Mouse (Mus musculus) lung, postnatal 0 days (tissue): ENCODE data around the gene Mpig6b. TPM values are rescaled to one million over a fixed set of nuclear protein-coding genes. Genes with fewer than 3 reads are reported as not detected.

Experiments
- ATAC-seq: fragments of 200-750 bp; cut with Nextera tagmentation; 2 replicates; pipeline ENCODE4 v1.8.0; 2017; ENCODE audit warnings: moderate library complexity
- DNase-seq: peaks from one replicate; pipeline ENCODE4 v3.0.0-alpha.2; 2016; ENCODE audit warnings: low spot score
- H3K27ac ChIP-seq: fragments of 300-500 bp; sonication (generic); 2 replicates; pipeline ENCODE4 v1.5.1; 2014; ENCODE audit warnings: antibody characterized with exemption, mild to moderate bottlenecking, low read length, mixed read lengths
- H3K27me3 ChIP-seq: fragments of 300-500 bp; sonication (generic); replicated peaks from 2 replicates; pipeline ENCODE4 v1.6.1; 2014; ENCODE audit warnings: low read length, mixed read lengths; ENCODE audit not compliant: insufficient read depth
- H3K36me3 ChIP-seq: fragments of 300-500 bp; sonication (generic); 2 replicates; pipeline ENCODE4 v1.6.1; 2014; ENCODE audit warnings: low read length, mixed read lengths; ENCODE audit not compliant: insufficient read depth
- H3K4me1 ChIP-seq: fragments of 300-500 bp; sonication (generic); 2 replicates; pipeline ENCODE4 v1.6.1; 2014; ENCODE audit warnings: antibody characterized with exemption, low read depth, low read length, mixed read lengths; ENCODE audit not compliant: insufficient read depth
- H3K4me2 ChIP-seq: fragments of 300-500 bp; sonication (generic); replicated peaks from 2 replicates; pipeline ENCODE4 v1.6.1; 2014; ENCODE audit warnings: low read depth, mild to moderate bottlenecking, low read length, moderate library complexity, mixed read lengths
- H3K4me3 ChIP-seq: fragments of 300-500 bp; sonication (generic); 2 replicates; pipeline ENCODE4 v1.5.1; 2014; ENCODE audit warnings: low read depth, low read length
- H3K9ac ChIP-seq: fragments of 300-500 bp; sonication (generic); replicated peaks from 2 replicates; pipeline ENCODE4 v1.6.1; 2014; ENCODE audit warnings: low read depth, mild to moderate bottlenecking
- H3K9me3 ChIP-seq: fragments of 300-500 bp; sonication (generic); 2 replicates; pipeline ENCODE4 v1.6.1; 2016; ENCODE audit warnings: low read length, mixed read lengths
- CTCF ChIP-seq: IDR thresholded peaks from 2 replicates; pipeline ENCODE4 v1.5.1; 2016; ENCODE audit warnings: antibody characterized with exemption, mild to moderate bottlenecking
- EP300 ChIP-seq: IDR thresholded peaks from 2 replicates; pipeline ENCODE4 v1.6.1; 2016; ENCODE audit warnings: antibody characterized with exemption, mild to moderate bottlenecking, control low read depth
- WGBS: fragments of 180-500 bp; shearing (Covaris S2); extraction: QIAGEN DNeasy Blood & Tissue Kit; methylation state at CpG from one replicate; pipeline ENCODE4 v1.1.7; 2014; 5-methylcytosine and 5-hydroxymethylcytosine counted together
- polyA plus RNA-seq: library from polyadenylated mRNA; unstranded; fragments of >200 nt; fragmentation: Nextera tagmentation; extraction: Ambion mirVana; gene quantifications from 2 replicates; pipeline ENCODE4 v1.2.1, GENCODE M21; 2015

Mpig6b gene
- polyA plus RNA-seq, 1 experiment from 2014 or later: 2.3 TPM

DNA sequence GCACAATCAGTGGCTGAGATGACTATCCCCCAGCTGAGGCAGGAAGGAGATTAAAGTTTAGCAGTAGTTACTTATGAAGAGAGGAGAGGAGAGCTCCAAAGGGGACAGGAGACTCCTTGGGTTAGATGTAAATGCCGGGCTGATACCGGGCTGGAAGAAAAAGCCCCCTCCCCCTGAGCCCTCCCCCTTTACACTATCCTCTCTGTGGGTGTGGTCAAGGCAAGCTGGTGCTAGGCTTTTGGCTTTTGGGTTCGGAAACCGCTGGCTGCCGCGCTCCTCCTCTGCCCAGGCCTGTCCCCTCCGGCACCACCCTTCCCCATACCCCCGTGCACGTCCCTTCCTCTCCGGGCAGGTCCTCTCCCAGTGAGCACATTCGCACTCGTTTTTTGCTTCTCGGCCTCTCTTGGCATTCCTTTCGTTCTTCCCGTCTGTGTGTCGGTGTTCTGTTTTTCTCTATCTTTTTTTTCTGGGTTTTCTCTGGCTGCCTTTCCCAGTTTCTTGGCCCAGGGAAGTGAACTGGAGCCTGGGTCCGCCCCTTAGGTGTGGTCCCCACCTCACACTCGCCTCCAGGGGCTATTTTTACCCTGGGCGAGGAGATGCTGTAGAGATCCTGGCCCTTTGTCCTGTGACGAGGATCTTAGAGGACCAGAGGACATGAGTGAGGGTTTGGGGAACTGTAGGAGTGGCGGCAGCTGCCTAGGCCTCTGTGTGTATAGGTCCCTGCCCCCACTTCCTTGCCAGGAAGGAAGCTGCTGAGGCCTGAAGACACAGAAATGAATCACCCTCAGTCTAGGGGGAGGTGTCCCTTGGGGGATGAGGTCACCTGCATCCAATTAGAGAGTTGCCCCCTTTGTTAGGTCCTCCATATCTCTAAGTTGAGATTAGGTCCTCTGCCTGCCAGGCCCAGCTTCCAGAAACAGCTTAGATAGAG is 14.6 kb downstream of the Mpig6b start:
- ATAC-seq: peak; percentile 83
- WGBS: 2% methylated on average over 18 of the region's 21 CpGs
- H3K9me3 ChIP-seq: no peaks in the 10 kb centered on the region
- peak; percentile 96 for DNase-seq
- peak overlapping the region; percentile 81 for H3K9ac ChIP-seq
- peaks cover 33% of the 10 kb centered on the region; the same call in 1 of the 2 replicates for H3K36me3 ChIP-seq
- peaks cover 12% of the 10 kb centered on the region; the same call in 1 of the 2 replicates for H3K4me1 ChIP-seq
- TF ChIP-seq CTCF (no peak; the same call in 1 of the 2 replicates), EP300 (peak; percentile 81)
- H3K4me2 ChIP-seq: peak overlapping the region; percentile 83
- H3K27me3 ChIP-seq: no peaks in the 10 kb centered on the region
- peak overlapping the region; percentile 96 for H3K27ac ChIP-seq
- peak overlapping the region; percentile 65 for H3K4me3 ChIP-seq

DNA sequence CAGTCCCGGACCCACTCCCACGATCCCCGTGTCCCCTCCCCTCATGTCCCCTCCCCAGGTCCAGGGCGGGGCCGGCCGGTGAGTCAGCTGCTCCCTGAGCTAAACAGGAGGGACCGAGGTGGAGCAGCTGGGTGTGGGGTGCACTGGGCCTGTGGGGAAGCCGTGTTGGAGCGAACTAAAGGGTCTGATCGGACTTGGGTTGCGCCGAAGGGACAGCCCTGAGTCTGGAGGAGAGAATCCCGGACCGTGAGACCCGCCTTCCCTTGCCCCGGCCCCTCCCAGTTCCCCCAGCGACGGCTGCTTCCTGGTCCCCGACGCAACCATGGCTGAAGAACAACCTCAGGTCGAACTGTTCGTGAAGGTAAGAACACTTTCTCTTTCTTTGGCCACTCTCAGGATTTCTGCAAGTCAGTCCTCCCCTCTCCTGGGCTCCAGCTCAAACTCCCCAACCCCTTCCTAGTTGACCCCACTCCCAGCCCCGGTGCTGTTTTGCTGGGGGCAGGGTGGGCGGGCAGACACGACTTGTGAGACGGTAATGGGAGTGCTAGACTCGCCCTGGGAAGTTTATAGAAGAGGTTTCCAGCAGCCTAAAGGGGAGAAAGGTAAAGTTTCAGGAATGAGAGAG is 15.7 kb downstream of the Mpig6b start:
- peak overlapping the region; percentile 90 for H3K9ac ChIP-seq
- peak overlapping the region; percentile 65 for H3K4me3 ChIP-seq
- TF ChIP-seq EP300 (no peak), CTCF (no peak)
- peaks cover 13% of the 10 kb centered on the region; the same call in 1 of the 2 replicates for H3K4me1 ChIP-seq
- H3K36me3 ChIP-seq: peaks cover 24% of the 10 kb centered on the region; the same call in 1 of the 2 replicates
- peak; percentile 21 for ATAC-seq
- DNase-seq: peak; percentile 88
- H3K27ac ChIP-seq: peak overlapping the region; percentile 96
- H3K4me2 ChIP-seq: peak overlapping the region; percentile 83
- under 1% methylated on average over 25 of the region's 27 CpGs for WGBS
- H3K27me3 ChIP-seq: no peaks in the 10 kb centered on the region
- no peaks in the 10 kb centered on the region for H3K9me3 ChIP-seq

DNA sequence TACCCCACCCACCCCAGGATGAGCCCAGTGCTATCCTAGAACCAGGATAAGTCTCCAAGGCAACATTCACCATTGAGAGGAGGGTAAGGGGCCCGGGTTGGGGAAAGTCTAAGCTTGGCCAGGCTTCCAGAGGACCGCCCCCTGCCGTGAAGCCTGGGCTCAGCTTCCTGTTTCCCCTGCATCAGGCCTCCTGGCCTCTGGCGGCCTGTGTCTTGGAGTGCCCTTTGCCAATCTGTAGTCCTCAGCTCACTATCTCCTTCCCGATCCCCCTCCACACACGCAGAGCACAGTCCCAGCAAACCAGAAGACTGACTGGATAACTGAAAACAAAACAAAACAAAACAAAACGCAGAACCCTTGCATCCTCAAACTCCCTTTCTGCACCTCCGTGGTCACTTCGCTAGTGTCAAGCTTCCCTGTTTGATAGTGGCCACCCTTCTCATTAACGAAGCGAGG is 16.4 kb downstream of the Mpig6b start, which contains the start of gene Clic1:
Gene Clic1, plus strand, starts transcription at position 406 of the 456 bp plus-strand sequence.
- Histone ChIP-seq H3K36me3 (peaks cover 20% of the 10 kb centered on the region; the same call in 1 of the 2 replicates), H3K9me3 (no peaks in the 10 kb centered on the region), H3K9ac (peak within 1 kb of the TSS; percentile 90), H3K4me3 (peak within 1 kb of the TSS; percentile 65), H3K27me3 (no peaks in the 10 kb centered on the region), H3K4me2 (peak within 1 kb of the TSS; percentile 83), H3K4me1 (peaks cover 20% of the 10 kb centered on the region; the same call in 1 of the 2 replicates), H3K27ac (peak within 1 kb of the TSS; percentile 96)
- peak; percentile 8 for ATAC-seq
- TF ChIP-seq CTCF (peak; percentile 52), EP300 (no peak)
- 2% methylated on average over 11 of the region's 11 CpGs for WGBS
- DNase-seq: peak; percentile 91

DNA sequence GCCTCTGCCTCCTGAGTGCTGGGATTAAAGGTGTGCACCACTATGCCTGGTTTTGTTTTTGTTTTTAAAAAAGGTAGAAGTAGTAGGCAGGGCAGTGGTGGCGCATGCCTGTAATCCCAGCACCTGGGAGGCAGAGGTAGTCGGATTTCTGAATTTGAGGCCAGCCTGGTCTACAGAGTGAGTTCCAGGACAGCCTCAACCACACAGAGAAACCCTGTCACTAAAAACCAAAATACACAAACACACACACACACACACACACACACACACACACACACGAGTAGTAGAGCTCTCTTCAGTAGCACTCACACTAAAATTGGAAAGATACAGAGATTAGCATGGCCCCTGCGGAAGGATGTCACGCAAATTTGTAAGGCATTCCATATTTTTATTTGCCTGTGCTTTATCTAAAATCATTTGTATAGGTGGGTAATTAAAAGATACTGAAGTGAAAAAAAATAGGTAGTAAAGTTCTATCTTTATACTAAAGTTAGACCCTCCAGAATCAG is 17.0 kb downstream of the Mpig6b start:
- H3K9ac ChIP-seq: no peak overlapping the region
- WGBS: 73% methylated on average over 5 of the region's 5 CpGs
- ATAC-seq: no peak
- peak overlapping the region; percentile 96; the same call in 1 of the 2 replicates for H3K27ac ChIP-seq
- no peaks in the 10 kb centered on the region for H3K27me3 ChIP-seq
- no peak overlapping the region for H3K4me3 ChIP-seq
- DNase-seq: no peak
- TF ChIP-seq EP300 (no peak), CTCF (no peak)
- no peaks in the 10 kb centered on the region for H3K9me3 ChIP-seq
- peaks cover 14% of the 10 kb centered on the region; the same call in 1 of the 2 replicates for H3K36me3 ChIP-seq
- H3K4me1 ChIP-seq: peaks cover 20% of the 10 kb centered on the region; the same call in 1 of the 2 replicates
- H3K4me2 ChIP-seq: peak overlapping the region; percentile 83

DNA sequence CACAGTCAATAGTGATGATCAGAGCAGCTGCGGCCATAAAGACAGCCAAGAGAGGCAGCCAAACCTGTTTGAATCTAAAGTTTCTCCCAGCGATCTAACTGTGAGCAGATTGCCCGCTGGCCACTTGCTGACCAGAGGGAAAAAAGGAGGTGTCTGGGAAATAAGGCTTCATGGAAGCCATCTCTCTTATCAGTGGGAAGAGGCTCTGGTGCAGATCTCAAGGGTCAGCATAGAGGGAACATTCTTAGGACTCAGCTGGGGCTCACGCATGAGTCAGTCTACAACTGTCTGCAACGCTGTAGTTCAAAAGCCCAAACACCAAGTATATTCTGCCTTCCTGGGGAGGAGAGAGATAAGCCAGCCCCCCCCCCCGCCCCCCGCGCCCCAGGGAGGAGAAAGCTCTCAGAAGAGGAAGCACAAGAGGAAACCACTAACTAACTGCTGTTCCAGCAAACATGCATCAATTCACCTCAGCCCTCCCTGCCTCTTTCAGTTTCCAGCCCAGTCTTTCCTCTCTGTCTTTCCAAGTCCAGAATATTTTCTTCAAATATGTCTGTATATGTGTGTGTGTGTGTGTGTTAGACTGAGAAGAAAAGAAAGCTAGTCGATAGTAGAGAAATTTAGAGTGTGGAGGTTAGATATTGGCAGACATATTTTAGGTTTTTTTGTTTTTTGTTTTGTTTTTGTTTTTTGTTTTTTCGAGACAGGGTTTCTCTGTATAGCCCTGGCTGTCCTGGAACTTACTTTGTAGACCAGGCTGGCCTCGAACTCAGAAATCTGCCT is 17.6 kb downstream of the Mpig6b start:
- TF ChIP-seq CTCF (no peak), EP300 (no peak)
- Histone ChIP-seq H3K9ac (no peak overlapping the region), H3K9me3 (no peaks in the 10 kb centered on the region), H3K4me2 (peak overlapping the region; percentile 99), H3K36me3 (peaks cover 8% of the 10 kb centered on the region; the same call in 1 of the 2 replicates), H3K4me3 (no peak overlapping the region), H3K4me1 (peaks cover 20% of the 10 kb centered on the region; the same call in 1 of the 2 replicates), H3K27me3 (no peaks in the 10 kb centered on the region), H3K27ac (peak overlapping the region; percentile 96)
- 22% methylated on average over 11 of the region's 11 CpGs for WGBS
- DNase-seq (peak; percentile 67), ATAC-seq (no peak)
